Comparison of ENCODE assay signal across 2 mouse cellular contexts in the genomic region with DNA sequence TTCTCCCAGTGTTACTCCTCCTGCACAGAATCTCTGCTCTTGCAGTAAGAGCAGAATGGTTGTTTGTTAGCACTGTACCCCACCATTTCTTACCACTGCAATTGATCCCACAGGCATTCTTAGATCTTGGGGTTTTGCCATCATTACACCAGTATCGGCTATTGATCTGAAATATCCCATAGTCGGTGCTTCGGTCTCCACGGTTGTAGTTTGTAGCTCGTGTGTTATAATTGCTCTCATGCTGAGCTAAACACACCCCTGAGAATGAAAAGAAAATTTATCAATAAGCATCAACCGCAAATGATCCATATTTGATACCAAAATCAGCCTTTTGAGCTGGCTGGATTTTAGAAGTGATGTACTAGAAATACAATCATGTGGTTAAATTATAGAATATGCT.
DNase-seq lines count a peak whose midpoint lies in the region.

No protein-coding gene starts in this region.

- DNase-seq in 3T3-L1 (ENCODE audit: low read depth, low spot score) (peak; percentile 91), adipocyte (ENCODE audit: low spot score) (peak; percentile 92)
